Mouse (Mus musculus) adrenal gland, adult 8-10 months (tissue): Measurements from ENCODE around the gene Sppl3. TPM values are rescaled to one million over a fixed set of nuclear protein-coding genes. Genes with fewer than 3 reads are reported as not detected.
A peak's percentile ranks its signal among the peaks of the same experiment; 100 is the strongest.
"Not testable (repeated sequence)": the region's sequence is repeated elsewhere in the genome, so short reads cannot be mapped to it uniquely, and the experiment has no call there.

Source experiments
- DNase-seq: peaks from one replicate; pipeline ENCODE4 v3.0.0; 2022
- total RNA-seq, 4 experiments: library from RNA; stranded (reverse); gene quantifications; 2 replicates each; pipeline ENCODE4 v1.2.4; 2022

The Sppl3 gene
- total RNA-seq, 4 experiments from 2014 or later, result 44.3 to 62.9 (median 56.7) TPM

- DNase-seq, result peak; percentile 45
Measured at GRCm38 (mm10) chr5:115076144-115076901, 65.4 kb downstream of the Sppl3 start.

GRCm38 (mm10) chr5:115081636-115082035, 70.7 kb downstream of the Sppl3 start:
- no peak for DNase-seq

GRCm38 (mm10) chr5:115083492-115083891, 72.6 kb downstream of the Sppl3 start:
- no peak for DNase-seq

GRCm38 (mm10) chr5:115085675-115086074, 74.7 kb downstream of the Sppl3 start:
- DNase-seq, result no peak

- no peak for DNase-seq
Measured at GRCm38 (mm10) chr5:115089592-115090268, 78.8 kb downstream of the Sppl3 start.

- DNase-seq, result no peak
Measured at GRCm38 (mm10) chr5:115091015-115091414, 80.1 kb downstream of the Sppl3 start.

GRCm38 (mm10) chr5:115091776-115092175, 80.8 kb downstream of the Sppl3 start:
- no peak for DNase-seq

GRCm38 (mm10) chr5:115098195-115098594, 87.3 kb downstream of the Sppl3 start, which contains the start of gene Gm10401:
Gene Gm10401 (minus strand): TSS chr5:115098295.
- DNase-seq, result no peak

- no peak for DNase-seq
Measured at GRCm38 (mm10) chr5:115099530-115099929, 88.6 kb downstream of the Sppl3 start.

- DNase-seq, result no peak
Measured at GRCm38 (mm10) chr5:115099991-115100390, 89.1 kb downstream of the Sppl3 start.

GRCm38 (mm10) chr5:115100473-115100872, 89.5 kb downstream of the Sppl3 start:
- no peak for DNase-seq

GRCm38 (mm10) chr5:115102231-115102630, 91.3 kb downstream of the Sppl3 start:
- DNase-seq, result no peak

- not testable (repeated sequence) for DNase-seq
Measured at GRCm38 (mm10) chr5:115103253-115103652, 92.3 kb downstream of the Sppl3 start.

GRCm38 (mm10) chr5:115111156-115111555, 100.2 kb downstream of the Sppl3 start:
- no peak for DNase-seq

GRCm38 (mm10) chr5:115113244-115113643, 102.3 kb downstream of the Sppl3 start:
- no peak for DNase-seq

- DNase-seq, result no peak
Measured at GRCm38 (mm10) chr5:115114501-115114900, 103.6 kb downstream of the Sppl3 start.

GRCm38 (mm10) chr5:115116426-115116825, 105.5 kb downstream of the Sppl3 start:
- DNase-seq, result no peak

GRCm38 (mm10) chr5:115117467-115117866, 106.5 kb downstream of the Sppl3 start:
- DNase-seq, result no peak

GRCm38 (mm10) chr5:115118961-115119570, 108.1 kb downstream of the Sppl3 start, which contains the start of gene Acads:
Gene Acads (minus strand): TSS chr5:115119346.
- DNase-seq, result peak; percentile 83

- DNase-seq, result no peak
Measured at GRCm38 (mm10) chr5:115120978-115121377, 110.0 kb downstream of the Sppl3 start.

- no peak for DNase-seq
Measured at GRCm38 (mm10) chr5:115124690-115125089, 113.8 kb downstream of the Sppl3 start.

- DNase-seq, result peak; percentile 71
Measured at GRCm38 (mm10) chr5:115125211-115125871, 114.4 kb downstream of the Sppl3 start.
